Mouse (Mus musculus): ENCODE measurements around the gene Gm5678. TPM values are rescaled to one million over a fixed set of nuclear protein-coding genes. Genes with fewer than 3 reads are reported as not detected.
"Not testable (repeated sequence)": the region's sequence is repeated elsewhere in the genome, so short reads cannot be mapped to it uniquely, and the experiment has no call there.

The Gm5678 gene
- polyA plus RNA-seq, 1 experiment: not detected

DNA sequence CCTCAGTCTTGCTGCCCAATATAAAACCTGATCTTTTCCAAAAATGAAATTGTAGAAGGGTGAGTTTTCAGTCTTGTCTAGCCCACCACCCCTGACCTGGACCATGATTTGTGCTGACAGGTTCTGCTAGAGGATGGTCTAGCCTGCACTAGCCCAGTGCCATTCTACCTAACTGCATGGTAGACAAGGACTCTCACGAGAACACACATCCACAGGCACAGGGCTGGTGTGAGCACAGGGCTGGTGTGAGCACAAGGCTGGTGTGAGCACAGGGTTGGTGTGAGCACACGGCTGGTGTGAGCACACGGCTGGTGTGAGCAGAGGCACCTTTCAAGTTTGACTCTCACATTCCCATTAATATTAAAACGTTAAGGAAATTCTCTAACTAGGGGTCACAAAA lies 3.2 kb upstream of the Gm5678 start:
- TF ChIP-seq POLR2A (IDR thresholded peaks at IDR 0.05; ENCODE audit: insufficient read depth, low read depth, low read length): no peak
- TF ChIP-seq CTCF (IDR thresholded peaks at IDR 0.05; ENCODE audit: insufficient read depth, low read depth, low read length): no peak
- peaks cover 6% of the 10 kb centered on the region for H3K4me1 ChIP-seq (ENCODE audit: control insufficient read depth, insufficient read depth, low read length)
- no peak overlapping the region for H3K27ac ChIP-seq (ENCODE audit: insufficient read depth, low read depth, low read length)

GRCm38 (mm10) chr16:93626745-93627144 lies 1.2 kb upstream of the Gm5678 start:
- Histone ChIP-seq H3K4me3 (ENCODE audit: insufficient read depth, low read depth, low read length) (no peak overlapping the region), H3K4me1 (ENCODE audit: control insufficient read depth, insufficient read depth, low read length) (peaks cover 6% of the 10 kb centered on the region), H3K27ac (ENCODE audit: insufficient read depth, low read depth, low read length) (no peak overlapping the region)
- 7% methylated on average over 1 of the region's 1 CpGs for WGBS
- TF ChIP-seq POLR2A (IDR thresholded peaks at IDR 0.05; ENCODE audit: insufficient read depth, low read depth, low read length) (no peak), CTCF (IDR thresholded peaks at IDR 0.05; ENCODE audit: insufficient read depth, low read depth, low read length) (no peak)

More for the DNA sequence above, 3.2 kb upstream of the Gm5678 start:
- no peak overlapping the region for H3K4me3 ChIP-seq (ENCODE audit: insufficient read depth, low read depth, low read length)
- 85% methylated on average over 4 of the region's 4 CpGs for WGBS

- Histone ChIP-seq H3K4me1 (ENCODE audit: control insufficient read depth, insufficient read depth, low read length) (no peaks in the 10 kb centered on the region), H3K4me3 (ENCODE audit: insufficient read depth, low read depth, low read length) (no peak overlapping the region), H3K27ac (ENCODE audit: insufficient read depth, low read depth, low read length) (no peak overlapping the region)
- 56% methylated on average over 4 of the region's 4 CpGs for WGBS
- TF ChIP-seq CTCF (IDR thresholded peaks at IDR 0.05; ENCODE audit: insufficient read depth, low read depth, low read length): no peak
- no peak for TF ChIP-seq POLR2A (IDR thresholded peaks at IDR 0.05; ENCODE audit: insufficient read depth, low read depth, low read length)
These were observed 16.1 kb downstream of the Gm5678 start for GRCm38 (mm10) chr16:93644006-93644405.

GRCm38 (mm10) chr16:93648441-93649183 lies 20.7 kb downstream of the Gm5678 start:
- no peak overlapping the region for H3K27ac ChIP-seq (ENCODE audit: insufficient read depth, low read depth, low read length)
- TF ChIP-seq CTCF (IDR thresholded peaks at IDR 0.05; ENCODE audit: insufficient read depth, low read depth, low read length): no peak
- no peak for TF ChIP-seq POLR2A (IDR thresholded peaks at IDR 0.05; ENCODE audit: insufficient read depth, low read depth, low read length)
- no peak overlapping the region for H3K4me3 ChIP-seq (ENCODE audit: insufficient read depth, low read depth, low read length)
- H3K4me1 ChIP-seq (ENCODE audit: control insufficient read depth, insufficient read depth, low read length): no peaks in the 10 kb centered on the region
- 83% methylated on average over 5 of the region's 5 CpGs for WGBS

GRCm38 (mm10) chr16:93667976-93668375 lies 40.1 kb downstream of the Gm5678 start:
- Histone ChIP-seq H3K4me1 (ENCODE audit: control insufficient read depth, insufficient read depth, low read length) (no peaks in the 10 kb centered on the region), H3K27ac (ENCODE audit: insufficient read depth, low read depth, low read length) (no peak overlapping the region), H3K4me3 (ENCODE audit: insufficient read depth, low read depth, low read length) (no peak overlapping the region)
- no peak for TF ChIP-seq POLR2A (IDR thresholded peaks at IDR 0.05; ENCODE audit: insufficient read depth, low read depth, low read length)
- no peak for TF ChIP-seq CTCF (IDR thresholded peaks at IDR 0.05; ENCODE audit: insufficient read depth, low read depth, low read length)

- TF ChIP-seq POLR2A (IDR thresholded peaks at IDR 0.05; ENCODE audit: insufficient read depth, low read depth, low read length): no peak
- TF ChIP-seq CTCF (IDR thresholded peaks at IDR 0.05; ENCODE audit: insufficient read depth, low read depth, low read length): no peak
- Histone ChIP-seq H3K4me1 (ENCODE audit: control insufficient read depth, insufficient read depth, low read length) (no peaks in the 10 kb centered on the region), H3K4me3 (ENCODE audit: insufficient read depth, low read depth, low read length) (no peak overlapping the region), H3K27ac (ENCODE audit: insufficient read depth, low read depth, low read length) (no peak overlapping the region)
These were observed 41.6 kb downstream of the Gm5678 start for GRCm38 (mm10) chr16:93669521-93669920.

DNA sequence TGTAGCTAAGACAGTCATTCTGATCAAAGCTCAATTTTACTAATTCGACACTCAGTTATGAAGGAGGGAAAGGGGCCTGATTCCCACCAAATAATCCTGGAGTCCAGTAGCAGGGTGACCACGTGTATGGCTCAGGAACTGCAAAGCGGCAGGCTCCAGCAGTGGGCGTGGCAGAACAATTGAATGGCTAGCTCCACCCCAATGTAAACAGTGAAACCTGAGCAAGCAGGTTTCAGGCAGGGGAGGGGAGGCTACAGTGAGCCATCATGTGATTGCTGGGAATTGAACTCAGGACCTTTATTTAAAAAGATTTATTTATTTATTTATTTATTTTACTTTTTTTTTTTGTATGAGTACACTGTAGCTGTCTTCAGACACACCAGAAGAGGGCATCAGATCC lies 42.6 kb downstream of the Gm5678 start:
- not testable (repeated sequence) for H3K4me1 ChIP-seq (ENCODE audit: control insufficient read depth, insufficient read depth, low read length); H3K4me3 ChIP-seq (ENCODE audit: insufficient read depth, low read depth, low read length); H3K27ac ChIP-seq (ENCODE audit: insufficient read depth, low read depth, low read length)
- 44% methylated on average over 4 of the region's 4 CpGs for WGBS

DNA sequence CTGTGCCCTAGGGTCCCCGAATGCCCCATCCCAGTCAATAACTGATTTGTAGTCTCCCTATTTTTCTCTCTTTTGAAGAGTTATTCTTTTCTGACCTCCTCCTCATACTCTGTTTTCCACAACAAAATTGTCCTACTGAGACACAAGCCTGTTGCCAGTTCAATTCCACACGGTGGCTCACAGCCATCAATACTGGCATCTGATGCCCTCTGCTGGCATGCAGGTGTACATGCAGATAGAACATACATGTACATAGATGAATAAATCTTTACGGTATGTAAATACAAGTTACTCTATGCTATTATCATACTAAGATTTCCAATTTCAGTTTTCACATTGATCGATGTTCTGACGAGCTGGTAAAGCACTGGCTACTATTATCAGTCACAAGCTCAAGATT lies 43.2 kb downstream of the Gm5678 start:
- WGBS: 91% methylated on average over 5 of the region's 5 CpGs
- TF ChIP-seq POLR2A (IDR thresholded peaks at IDR 0.05; ENCODE audit: insufficient read depth, low read depth, low read length): no peak
- TF ChIP-seq CTCF (IDR thresholded peaks at IDR 0.05; ENCODE audit: insufficient read depth, low read depth, low read length): no peak
- Histone ChIP-seq H3K27ac (ENCODE audit: insufficient read depth, low read depth, low read length) (no peak overlapping the region), H3K4me3 (ENCODE audit: insufficient read depth, low read depth, low read length) (no peak overlapping the region), H3K4me1 (ENCODE audit: control insufficient read depth, insufficient read depth, low read length) (no peaks in the 10 kb centered on the region)

GRCm38 (mm10) chr16:93676376-93676775 lies 48.5 kb downstream of the Gm5678 start:
- Histone ChIP-seq H3K4me1 (ENCODE audit: control insufficient read depth, insufficient read depth, low read length) (peaks cover 5% of the 10 kb centered on the region; the same call in 1 of the 2 replicates), H3K4me3 (ENCODE audit: insufficient read depth, low read depth, low read length) (no peak overlapping the region), H3K27ac (ENCODE audit: insufficient read depth, low read depth, low read length) (no peak overlapping the region)
- TF ChIP-seq CTCF (IDR thresholded peaks at IDR 0.05; ENCODE audit: insufficient read depth, low read depth, low read length) (no peak), POLR2A (IDR thresholded peaks at IDR 0.05; ENCODE audit: insufficient read depth, low read depth, low read length) (no peak)
- WGBS: 82% methylated on average over 5 of the region's 5 CpGs

DNA sequence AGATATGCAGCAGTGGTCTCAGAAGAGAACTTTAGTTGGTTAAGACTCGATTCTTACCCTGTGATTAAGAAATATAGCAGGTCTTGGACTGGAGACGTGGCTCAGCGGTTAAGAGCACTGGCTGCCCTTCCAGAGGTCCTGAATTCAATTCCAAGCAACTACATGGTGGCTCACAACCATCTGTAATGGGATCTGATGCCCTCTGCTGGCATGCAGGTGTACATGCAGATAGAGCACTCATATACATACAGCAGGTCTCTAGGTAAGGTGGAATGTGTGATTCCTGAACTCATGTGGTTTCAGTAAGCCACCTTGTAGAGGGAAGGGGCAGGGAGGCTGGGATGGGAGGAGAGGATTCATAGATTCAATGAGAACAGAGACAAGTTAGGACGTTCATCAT lies 50.3 kb downstream of the Gm5678 start:
- no peak overlapping the region for H3K4me3 ChIP-seq (ENCODE audit: insufficient read depth, low read depth, low read length)
- TF ChIP-seq POLR2A (IDR thresholded peaks at IDR 0.05; ENCODE audit: insufficient read depth, low read depth, low read length) (no peak), CTCF (IDR thresholded peaks at IDR 0.05; ENCODE audit: insufficient read depth, low read depth, low read length) (no peak)
- no peak overlapping the region for H3K27ac ChIP-seq (ENCODE audit: insufficient read depth, low read depth, low read length)
- H3K4me1 ChIP-seq (ENCODE audit: control insufficient read depth, insufficient read depth, low read length): peaks cover 17% of the 10 kb centered on the region
- 81% methylated on average over 4 of the region's 4 CpGs for WGBS
